Mouse (Mus musculus) cerebellum, postnatal 25 days (tissue): ENCODE measurements around the gene Gm9887.
"Not testable (repeated sequence)": the region's sequence is repeated elsewhere in the genome, so short reads cannot be mapped to it uniquely, and the experiment has no call there.

Experiments used
- DNase-seq, 2 experiments: peaks; one replicate each; pipeline ENCODE4 v3.0.0; 2021; ENCODE audit warnings: mixed read lengths in 2 of 2

Gm9887 gene

GRCm38 (mm10) chr12:69385542-69386280, 13.5 kb upstream of the Gm9887 start:
- no peak for DNase-seq

DNA sequence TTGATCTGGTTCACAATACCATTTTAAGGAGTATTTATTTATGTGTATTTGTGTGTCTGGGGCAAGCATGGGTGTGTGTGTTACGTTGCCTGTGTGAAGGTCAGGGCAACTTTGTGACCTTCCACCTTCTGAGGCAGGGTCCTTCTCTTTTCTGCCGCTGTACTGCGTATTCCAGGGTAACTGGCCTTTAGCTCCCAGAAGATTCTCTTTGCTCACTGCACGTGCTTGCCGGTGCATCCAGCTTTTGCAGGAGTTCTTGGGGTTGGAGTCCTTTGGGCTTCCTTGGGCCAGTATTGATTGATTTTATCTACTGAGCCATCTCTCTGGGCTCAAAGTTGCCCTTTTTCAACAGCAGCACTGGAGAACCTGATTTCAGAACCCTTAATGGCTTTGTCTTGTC, 12.3 kb upstream of the Gm9887 start:
- DNase-seq: no peak

DNA sequence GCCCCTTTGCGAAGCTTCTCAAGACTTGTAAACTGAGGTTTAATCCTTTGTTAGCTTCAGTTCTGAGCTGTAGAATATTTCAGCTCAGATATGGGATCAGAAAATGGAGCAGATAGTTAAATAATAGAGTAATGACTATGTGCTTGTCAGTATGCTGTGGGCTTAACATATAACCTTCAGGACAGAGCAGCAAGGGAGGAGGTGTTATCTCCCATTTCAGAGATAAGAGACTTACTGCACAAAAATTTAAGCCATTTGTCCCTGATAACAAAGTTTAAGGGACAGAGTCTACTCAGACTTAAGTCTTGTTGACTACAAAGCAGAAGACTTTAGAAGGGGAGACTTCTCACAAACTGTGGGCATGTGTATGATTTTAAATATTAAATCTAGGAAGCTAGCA, 10.6 kb upstream of the Gm9887 start:
- no peak for DNase-seq

DNA sequence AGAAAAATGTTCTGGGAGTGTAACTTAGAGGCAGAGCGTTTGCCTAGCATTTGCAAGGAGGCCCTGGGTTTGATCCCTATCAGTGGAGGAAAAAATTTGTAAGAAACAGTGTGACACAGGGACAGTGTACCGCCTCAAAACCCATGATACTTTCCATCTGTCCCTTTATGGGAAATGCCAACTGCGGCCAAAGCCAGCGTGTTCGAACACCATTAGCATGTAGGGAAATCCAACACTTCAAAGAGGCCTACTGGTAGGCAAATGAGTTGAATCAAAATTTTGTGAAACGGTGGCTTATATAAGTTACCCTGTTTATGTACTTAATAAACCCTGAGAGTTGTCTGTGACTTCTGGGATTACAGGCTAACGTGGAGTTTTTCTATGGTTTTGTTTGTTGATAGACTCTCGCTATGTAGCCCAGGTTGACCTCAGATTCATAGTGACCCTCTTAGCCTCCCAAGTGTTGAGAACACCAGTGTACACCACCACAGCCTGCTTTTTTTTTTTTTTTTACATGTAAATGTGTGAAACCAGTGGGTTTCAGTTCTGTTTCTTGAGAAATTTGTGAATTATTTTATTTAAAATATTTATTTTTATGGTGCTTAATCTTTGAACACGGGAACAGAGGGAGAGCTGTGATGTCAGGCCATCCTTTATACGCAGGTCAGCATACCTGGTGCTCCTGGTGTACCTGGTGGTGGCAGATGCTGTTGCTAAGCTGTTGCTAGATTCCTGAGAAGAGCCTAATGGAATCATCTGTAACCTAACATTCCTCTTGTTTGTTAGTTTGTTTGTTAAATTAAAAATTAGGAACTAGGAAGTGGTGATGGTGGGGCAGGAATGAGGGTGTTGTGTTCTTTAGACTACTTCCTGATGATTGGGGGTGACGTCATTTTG, 6.5 kb upstream of the Gm9887 start:
- DNase-seq: no peak

DNA sequence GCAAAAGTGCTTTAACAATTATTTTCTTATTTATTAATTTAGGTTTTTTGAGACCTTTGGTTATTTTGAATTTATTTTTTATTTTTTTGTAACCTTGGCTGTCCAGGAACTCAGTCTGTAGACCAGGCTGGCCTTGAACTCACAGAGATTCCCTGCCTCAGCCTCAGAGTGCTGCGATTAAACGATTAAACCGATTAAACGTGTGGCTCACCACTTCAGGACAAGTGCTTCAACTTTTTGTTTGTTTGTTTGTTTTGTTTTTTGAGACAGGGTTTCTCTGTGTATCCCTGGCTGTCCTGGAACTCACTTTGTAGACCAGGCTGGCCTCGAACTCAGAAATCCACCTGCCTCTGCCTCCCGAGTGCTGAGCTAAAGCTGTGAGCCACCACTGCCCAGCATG, 5.4 kb upstream of the Gm9887 start:
- not testable (repeated sequence) for DNase-seq

DNA sequence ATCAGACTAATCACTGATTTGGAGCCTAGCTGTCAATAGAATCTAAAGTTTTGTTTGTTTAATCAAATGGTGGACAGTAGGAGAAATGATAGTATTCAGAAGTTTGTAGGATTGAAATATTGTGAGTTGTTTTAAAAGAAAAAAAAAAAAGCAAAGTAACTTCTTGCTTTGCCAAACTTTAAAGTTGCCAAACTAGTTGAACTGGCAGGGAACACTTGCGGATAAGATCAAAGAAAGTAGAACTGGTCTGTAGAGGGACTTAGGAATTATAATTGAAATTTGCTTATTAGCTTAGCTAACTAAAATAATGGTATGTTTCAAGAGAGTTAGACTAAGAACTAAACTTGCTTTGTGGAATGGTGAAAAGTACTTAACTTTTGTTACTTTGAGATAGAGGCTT, 4.9 kb upstream of the Gm9887 start:
- no peak for DNase-seq

GRCm38 (mm10) chr12:69376132-69376531, 3.9 kb upstream of the Gm9887 start:
- no peak for DNase-seq

DNA sequence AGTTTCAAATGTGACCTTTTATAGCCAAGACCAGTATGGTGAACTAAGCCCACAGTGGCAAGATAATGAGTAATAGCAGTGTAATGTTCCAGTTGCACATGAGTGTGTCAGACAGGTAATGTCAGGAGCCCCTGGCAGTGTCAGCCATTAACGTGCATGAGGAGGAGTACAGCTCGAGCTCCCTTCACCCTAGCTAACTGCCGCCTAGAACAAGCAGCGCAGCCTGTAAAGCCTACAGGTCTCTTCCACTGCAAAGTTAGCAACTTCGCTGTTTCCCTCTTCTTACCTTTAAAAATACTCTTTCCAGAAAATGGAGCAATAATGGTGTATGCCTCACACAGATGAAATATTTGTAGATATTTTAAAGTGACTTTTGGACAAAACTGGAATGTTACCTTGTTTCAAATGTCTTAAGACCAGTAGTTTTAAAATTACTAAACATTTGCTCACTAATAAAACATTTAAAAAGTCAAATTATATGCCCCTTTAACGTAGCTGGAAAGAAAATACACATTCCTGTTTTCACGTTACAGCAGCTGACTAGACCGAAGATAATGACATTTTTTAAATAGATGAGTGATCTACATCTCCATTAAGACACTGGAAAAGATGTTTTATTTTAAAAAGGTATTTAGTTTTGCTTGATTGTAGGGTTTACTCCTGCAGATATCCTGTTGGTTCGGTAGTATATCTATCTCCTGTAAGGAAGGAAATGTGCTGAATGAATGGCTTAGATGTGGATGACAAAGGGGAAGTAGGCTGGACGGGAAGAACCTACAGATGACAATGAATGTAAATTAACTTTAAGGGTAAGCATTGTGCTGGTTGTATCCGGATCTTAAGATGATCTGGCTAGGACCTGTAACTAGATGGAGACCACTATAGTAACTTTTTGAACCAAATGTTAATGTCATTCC, 1.9 kb upstream of the Gm9887 start:
- no peak for DNase-seq

DNA sequence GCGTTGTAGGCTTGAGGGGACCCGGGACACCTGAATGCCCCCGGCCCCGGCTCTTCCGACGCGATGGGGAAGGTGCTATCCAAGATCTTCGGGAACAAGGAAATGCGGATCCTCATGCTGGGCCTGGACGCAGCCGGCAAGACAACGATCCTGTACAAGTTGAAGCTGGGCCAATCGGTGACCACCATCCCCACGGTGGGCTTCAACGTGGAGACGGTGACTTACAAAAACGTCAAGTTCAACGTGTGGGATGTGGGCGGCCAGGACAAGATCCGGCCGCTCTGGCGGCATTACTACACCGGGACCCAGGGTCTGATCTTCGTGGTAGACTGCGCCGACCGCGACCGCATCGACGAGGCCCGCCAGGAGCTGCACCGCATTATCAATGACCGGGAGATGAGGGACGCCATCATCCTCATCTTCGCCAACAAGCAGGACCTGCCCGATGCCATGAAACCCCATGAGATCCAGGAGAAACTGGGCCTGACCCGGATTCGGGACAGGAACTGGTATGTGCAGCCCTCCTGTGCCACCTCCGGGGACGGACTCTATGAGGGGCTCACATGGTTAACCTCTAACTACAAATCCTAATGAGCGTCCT, 573 bp upstream of the Gm9887 start:
- no peak for DNase-seq

DNA sequence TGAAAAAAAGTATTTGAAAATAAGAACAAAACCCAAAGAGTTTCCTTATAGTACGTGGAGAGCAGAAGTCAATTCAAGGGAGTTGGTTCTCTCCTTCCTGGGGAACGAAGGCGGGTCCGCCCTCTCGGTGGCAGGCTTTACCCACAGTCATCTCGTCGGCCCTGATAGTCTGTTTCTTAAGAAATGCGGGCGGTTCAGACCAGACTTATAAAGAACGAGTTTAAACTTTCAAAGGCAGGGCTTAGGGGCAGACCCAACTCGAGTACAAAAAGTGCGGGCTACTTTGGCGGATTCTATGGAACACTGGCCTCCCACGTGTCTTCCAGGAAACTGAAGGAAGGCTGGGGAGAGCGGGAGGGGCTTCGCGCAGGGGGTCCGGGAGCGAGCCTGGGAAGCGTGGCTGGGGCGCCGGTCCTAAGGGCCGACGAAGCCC, 821 bp downstream of the Gm9887 start:
- no peak for DNase-seq

DNA sequence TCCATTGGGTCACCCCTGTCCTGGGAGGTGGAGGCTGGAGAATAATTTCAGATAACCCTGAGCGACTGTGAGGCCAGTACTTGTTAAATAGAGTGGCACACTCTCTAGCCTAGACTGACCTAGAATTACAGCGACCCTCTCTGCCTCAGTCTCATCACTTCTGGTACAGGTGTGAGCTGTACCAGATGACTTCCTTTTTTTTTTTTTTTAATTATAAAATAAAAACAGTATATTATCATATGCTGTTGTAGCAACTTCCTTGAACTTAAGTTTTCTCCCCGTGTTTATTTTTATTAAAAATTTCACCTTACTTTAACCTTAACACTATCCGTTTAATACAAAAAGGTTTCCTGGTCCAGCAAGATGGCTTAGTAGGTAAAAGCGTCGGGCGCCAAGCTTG, 1.3 kb downstream of the Gm9887 start:
- DNase-seq: no peak

- DNase-seq: no peak
These were observed 4.7 kb downstream of the Gm9887 start for GRCm38 (mm10) chr12:69367557-69367956.

- DNase-seq: peak in 1 of 2 experiments; percentile 51
These were observed 5.8 kb downstream of the Gm9887 start for GRCm38 (mm10) chr12:69366424-69366823.

DNA sequence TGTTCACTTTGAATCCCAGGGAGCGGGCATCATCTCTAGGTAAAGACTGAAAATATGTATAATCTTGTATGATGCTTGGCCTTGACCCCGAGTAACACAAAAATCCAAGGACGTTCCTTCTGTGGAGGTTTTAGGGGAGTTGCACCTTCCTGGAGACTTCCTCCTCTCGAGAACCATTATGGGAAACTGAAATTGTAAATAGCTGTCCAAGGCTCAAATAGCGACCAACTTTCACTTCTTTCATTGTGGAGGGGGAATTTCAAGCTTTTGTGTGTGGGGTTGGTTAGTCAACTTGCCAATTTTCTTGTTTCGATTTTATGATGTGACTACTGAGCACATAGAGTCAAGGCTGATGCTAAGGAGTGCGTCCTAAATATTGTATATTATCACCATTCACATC, 6.5 kb downstream of the Gm9887 start:
- no peak for DNase-seq

- DNase-seq: peak; percentile 83 to 88
These were observed 8.1 kb downstream of the Gm9887 start for GRCm38 (mm10) chr12:69363899-69364762.

GRCm38 (mm10) chr12:69363110-69363509, 9.1 kb downstream of the Gm9887 start:
- DNase-seq: not testable (repeated sequence)

DNA sequence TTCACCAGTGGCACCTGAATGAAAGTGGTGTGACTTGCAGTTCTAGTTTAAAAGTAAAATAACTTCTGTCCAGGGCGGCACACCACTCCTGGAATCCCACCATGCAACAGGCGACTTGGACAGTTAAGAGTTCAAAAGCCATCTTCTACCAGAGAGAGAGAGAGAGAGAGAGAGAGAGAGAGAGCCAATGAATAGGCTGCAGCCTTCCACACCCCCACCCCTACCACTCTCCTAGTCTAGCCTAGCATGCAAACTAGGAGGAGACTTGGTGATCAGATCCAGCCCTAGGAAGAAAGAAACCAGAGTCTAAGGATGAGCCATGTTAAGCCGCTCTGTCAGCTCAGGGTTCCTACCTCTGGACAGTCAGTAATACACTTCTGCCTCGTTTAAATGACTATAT, 9.9 kb downstream of the Gm9887 start:
- DNase-seq: no peak

- no peak for DNase-seq
These were observed 10.3 kb downstream of the Gm9887 start for GRCm38 (mm10) chr12:69361919-69362318.

- peak; percentile 100 for DNase-seq
These were observed 11.0 kb downstream of the Gm9887 start for GRCm38 (mm10) chr12:69360997-69361899.

- peak; percentile 39 to 62 for DNase-seq
These were observed 11.6 kb downstream of the Gm9887 start for GRCm38 (mm10) chr12:69360655-69360996.

DNA sequence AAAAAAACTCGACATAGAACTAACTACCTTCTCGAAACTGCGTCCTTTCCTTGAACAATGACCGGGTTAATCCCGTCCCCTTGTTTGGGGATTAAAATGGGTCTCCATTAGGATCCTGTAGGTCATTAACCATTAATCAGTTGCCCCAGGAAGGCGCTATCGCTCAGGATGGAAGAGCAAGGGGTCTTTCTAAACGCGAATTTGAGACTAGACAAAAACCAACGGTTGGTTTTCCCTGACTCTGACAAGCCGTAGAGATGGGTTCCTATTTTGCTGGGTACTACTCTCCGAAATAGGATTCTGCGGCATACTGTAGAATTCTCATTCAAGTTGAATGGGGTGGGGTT, 15.0 kb downstream of the Gm9887 start:
- DNase-seq: no peak
